Mouse (Mus musculus) stomach, postnatal 0 days (tissue): ENCODE results near the gene Rpl18a. TPM values are rescaled to one million over a fixed set of nuclear protein-coding genes. Genes with fewer than 3 reads are reported as not detected.

Source experiments
- ATAC-seq: fragments of 200-750 bp; cut with Nextera tagmentation; 2 replicates; pipeline ENCODE4 v1.8.0; 2017; ENCODE audit not compliant: low FRiP score, low TSS enrichment
- DNase-seq: peaks from one replicate; pipeline ENCODE4 v3.0.0-alpha.2; 2016; ENCODE audit warnings: low spot score
- H3K27ac ChIP-seq: fragments of 300-500 bp; sonication (generic); replicated peaks from 2 replicates; pipeline ENCODE4 v1.5.1; 2014; ENCODE audit warnings: mild to moderate bottlenecking, control low read depth
- H3K27me3 ChIP-seq: fragments of 300-500 bp; sonication (generic); 2 replicates; pipeline ENCODE4 v1.6.1; 2014; ENCODE audit warnings: low read length; ENCODE audit not compliant: control insufficient read depth, insufficient read depth
- H3K36me3 ChIP-seq: fragments of 300-500 bp; sonication (generic); 2 replicates; pipeline ENCODE4 v1.6.1; 2014; ENCODE audit warnings: low read length, mixed read lengths; ENCODE audit not compliant: control insufficient read depth, insufficient read depth
- H3K4me1 ChIP-seq: fragments of 300-500 bp; sonication (generic); replicated peaks from 2 replicates; pipeline ENCODE4 v1.6.1; 2014; ENCODE audit warnings: antibody characterized with exemption; ENCODE audit not compliant: control insufficient read depth, insufficient read depth
- H3K4me2 ChIP-seq: fragments of 300-500 bp; sonication (generic); replicated peaks from 2 replicates; pipeline ENCODE4 v1.6.1; 2014; ENCODE audit warnings: low read depth, mild to moderate bottlenecking, control low read depth, moderate library complexity
- H3K4me3 ChIP-seq: fragments of 300-500 bp; sonication (generic); 2 replicates; pipeline ENCODE4 v1.5.1; 2014; ENCODE audit warnings: low read depth, low read length, control low read depth
- H3K9ac ChIP-seq: fragments of 300-500 bp; sonication (generic); 2 replicates; pipeline ENCODE4 v1.6.1; 2014; ENCODE audit warnings: mild to moderate bottlenecking, low read length, control low read depth, mixed read lengths
- H3K9me3 ChIP-seq: fragments of 300-500 bp; sonication (generic); 2 replicates; pipeline ENCODE4 v1.6.1; 2016; ENCODE audit warnings: low read length; ENCODE audit not compliant: control insufficient read depth
- CTCF ChIP-seq: IDR thresholded peaks from 2 replicates; pipeline ENCODE4 v1.5.1; 2016; ENCODE audit warnings: antibody characterized with exemption, low read depth, mild to moderate bottlenecking, moderate library complexity
- EP300 ChIP-seq: optimal IDR thresholded peaks from 2 replicates; pipeline ENCODE3; 2016; ENCODE audit warnings: antibody characterized with exemption
- WGBS: fragments of 180-500 bp; shearing (Covaris S2); extraction: QIAGEN DNeasy Blood & Tissue Kit; methylation state at CpG from one replicate; pipeline ENCODE4 v1.1.7; 2014; 5-methylcytosine and 5-hydroxymethylcytosine counted together
- polyA plus RNA-seq: library from polyadenylated mRNA; unstranded; fragments of >200 nt; fragmentation: Nextera tagmentation; extraction: Ambion mirVana; gene quantifications from 2 replicates; pipeline ENCODE4 v1.2.1, GENCODE M21; 2015

Gene Rpl18a
- polyA plus RNA-seq, 1 experiment from 2014 or later = 4,207 TPM

DNA sequence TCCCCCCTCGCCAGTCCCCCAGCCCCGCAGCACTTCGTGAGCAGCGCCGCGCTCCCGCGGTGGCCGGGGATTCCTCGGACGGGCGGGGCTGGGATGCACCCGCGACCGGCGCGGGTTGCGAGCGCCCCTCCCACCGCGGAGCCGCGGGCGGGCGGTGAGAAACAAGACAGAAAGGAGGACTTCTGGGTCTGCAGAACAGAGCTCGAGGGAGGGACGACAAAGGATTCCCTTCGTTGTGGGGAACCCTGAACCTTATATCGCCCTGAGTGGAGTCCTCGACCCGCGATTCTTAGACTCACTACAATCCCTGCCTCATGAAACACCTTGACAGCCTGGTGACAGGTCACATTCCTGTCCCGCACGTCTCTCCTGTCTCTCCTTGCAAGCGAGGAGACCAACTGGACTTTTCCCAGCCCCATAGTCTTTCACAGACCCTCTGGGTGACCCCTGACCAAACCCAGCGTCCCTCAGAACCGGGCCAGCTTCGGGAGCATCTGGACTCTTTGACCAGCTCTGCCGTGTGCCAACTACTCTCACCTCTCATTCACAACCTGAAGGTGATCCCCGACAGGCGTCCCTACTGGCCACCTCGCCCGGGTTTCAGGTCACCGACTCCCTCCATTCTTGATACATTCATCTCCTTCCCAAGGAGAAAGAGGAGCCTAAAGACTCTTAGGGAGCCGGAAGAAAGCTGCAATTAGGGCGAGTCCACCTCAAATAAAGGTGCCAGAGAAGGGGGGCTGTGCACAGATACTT, 33.1 kb downstream of the Rpl18a start:
- no peak overlapping the region; the same call in 1 of the 2 replicates for H3K9ac ChIP-seq
- H3K4me2 ChIP-seq = peak overlapping the region; percentile 66
- H3K36me3 ChIP-seq = 0 out of 2 replicates have a peak, but pooled peaks cover 2% of the 10 kb centered on the region
- TF ChIP-seq CTCF (no peak), EP300 (no peak)
- peaks cover 8% of the 10 kb centered on the region; the same call in 1 of the 2 replicates for H3K27me3 ChIP-seq
- H3K9me3 ChIP-seq = no peaks in the 10 kb centered on the region
- peaks cover 8% of the 10 kb centered on the region for H3K4me1 ChIP-seq
- DNase-seq (no peak), ATAC-seq (no peak)
- peak overlapping the region; percentile 39 for H3K4me3 ChIP-seq
- H3K27ac ChIP-seq = no peak overlapping the region
- 3% methylated on average over 45 of the region's 46 CpGs for WGBS

DNA sequence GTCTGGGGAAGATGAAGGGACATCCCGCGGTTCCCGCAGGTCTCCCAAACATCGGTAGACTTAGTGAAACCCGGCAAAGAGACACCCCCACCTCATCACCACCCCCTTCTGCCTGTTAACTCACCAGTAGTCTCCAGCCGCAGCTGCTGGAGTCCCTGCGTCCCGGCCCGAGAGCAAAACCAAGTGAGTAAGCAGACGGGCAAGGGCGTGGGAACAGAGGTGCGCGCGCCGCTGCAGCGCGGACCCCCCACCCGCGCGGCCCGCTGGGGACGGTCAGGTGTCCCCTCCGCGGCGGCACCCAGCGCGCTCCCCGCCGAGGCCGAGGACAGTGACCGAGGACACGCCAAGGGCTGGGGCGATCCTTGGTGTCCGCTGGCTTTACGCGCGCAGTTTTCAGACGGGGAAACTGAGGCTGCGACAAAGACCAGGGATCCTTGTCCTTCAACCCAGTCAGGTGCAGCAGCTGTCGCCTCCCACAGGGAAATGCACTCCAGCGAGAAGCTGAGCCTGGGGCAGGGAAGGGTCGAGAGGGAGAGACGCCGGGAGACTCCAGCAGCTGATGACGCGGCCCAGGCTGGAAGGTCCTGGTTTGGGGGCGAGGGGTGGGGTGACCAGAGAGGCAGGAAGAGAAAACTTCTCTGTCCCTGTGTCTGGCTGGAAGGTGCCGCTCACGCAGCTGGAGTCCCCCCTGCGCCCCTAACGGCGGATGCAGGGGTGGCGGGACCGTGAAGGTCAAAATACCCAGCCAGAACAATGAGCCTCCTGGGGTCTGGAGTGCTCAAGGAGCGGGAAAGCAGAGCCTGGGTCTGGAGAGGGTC, 34.2 kb downstream of the Rpl18a start, which contains the start of gene Kcnn1:
Gene Kcnn1, minus strand, starts transcription at position 435 of the 818 bp plus-strand sequence.
- DNase-seq = peak; percentile 33
- no peak within 1 kb of the TSS for H3K27ac ChIP-seq
- WGBS = 3% methylated on average over 54 of the region's 55 CpGs

DNA sequence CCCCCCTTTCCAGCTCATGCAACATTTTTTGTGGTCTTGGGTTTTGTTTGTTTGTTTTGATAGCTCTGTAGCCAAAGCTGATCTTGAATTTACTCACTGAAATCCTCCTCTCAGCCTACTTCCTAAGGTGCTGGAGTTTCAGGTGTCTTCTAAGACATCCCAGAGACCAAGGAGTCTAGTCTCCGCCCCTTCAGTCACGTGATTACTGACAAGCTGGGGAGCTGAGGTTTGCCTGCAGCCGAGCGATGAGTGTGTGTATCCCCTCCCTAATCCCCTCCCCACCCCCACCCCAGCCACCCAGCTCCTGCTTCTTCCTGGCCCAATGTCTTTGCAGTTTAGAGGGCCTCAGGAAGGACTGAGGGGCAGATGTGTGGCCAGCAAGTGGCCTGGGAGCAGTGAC, 39.7 kb downstream of the Rpl18a start:
- WGBS = 25% methylated on average over 4 of the region's 4 CpGs
- H3K27ac ChIP-seq = no peak overlapping the region
- no peak for ATAC-seq
- no peak for TF ChIP-seq CTCF
- no peak for TF ChIP-seq EP300
- no peak for DNase-seq
- H3K9me3 ChIP-seq = no peaks in the 10 kb centered on the region
- H3K27me3 ChIP-seq = no peaks in the 10 kb centered on the region
- no peaks in the 10 kb centered on the region for H3K36me3 ChIP-seq
- no peak overlapping the region for H3K4me3 ChIP-seq
- no peak overlapping the region for H3K4me2 ChIP-seq
- 0 out of 2 replicates have a peak overlapping the region, but pooled peaks have one; percentile 13 for H3K9ac ChIP-seq
- H3K4me1 ChIP-seq = peaks cover 4% of the 10 kb centered on the region; the same call in 1 of the 2 replicates

More for the DNA sequence above, 34.2 kb downstream of the Rpl18a start, which contains the start of gene Kcnn1:
- TF ChIP-seq EP300 (no peak), CTCF (peak; percentile 47)
- Histone ChIP-seq H3K9ac (peak within 1 kb of the TSS; percentile 31; the same call in 1 of the 2 replicates), H3K4me3 (peak within 1 kb of the TSS; percentile 39), H3K9me3 (no peaks in the 10 kb centered on the region), H3K4me2 (peak within 1 kb of the TSS; percentile 66), H3K4me1 (peaks cover 8% of the 10 kb centered on the region), H3K27me3 (peaks cover 8% of the 10 kb centered on the region; the same call in 1 of the 2 replicates), H3K36me3 (0 out of 2 replicates have a peak, but pooled peaks cover 2% of the 10 kb centered on the region)
- ATAC-seq = no peak

DNA sequence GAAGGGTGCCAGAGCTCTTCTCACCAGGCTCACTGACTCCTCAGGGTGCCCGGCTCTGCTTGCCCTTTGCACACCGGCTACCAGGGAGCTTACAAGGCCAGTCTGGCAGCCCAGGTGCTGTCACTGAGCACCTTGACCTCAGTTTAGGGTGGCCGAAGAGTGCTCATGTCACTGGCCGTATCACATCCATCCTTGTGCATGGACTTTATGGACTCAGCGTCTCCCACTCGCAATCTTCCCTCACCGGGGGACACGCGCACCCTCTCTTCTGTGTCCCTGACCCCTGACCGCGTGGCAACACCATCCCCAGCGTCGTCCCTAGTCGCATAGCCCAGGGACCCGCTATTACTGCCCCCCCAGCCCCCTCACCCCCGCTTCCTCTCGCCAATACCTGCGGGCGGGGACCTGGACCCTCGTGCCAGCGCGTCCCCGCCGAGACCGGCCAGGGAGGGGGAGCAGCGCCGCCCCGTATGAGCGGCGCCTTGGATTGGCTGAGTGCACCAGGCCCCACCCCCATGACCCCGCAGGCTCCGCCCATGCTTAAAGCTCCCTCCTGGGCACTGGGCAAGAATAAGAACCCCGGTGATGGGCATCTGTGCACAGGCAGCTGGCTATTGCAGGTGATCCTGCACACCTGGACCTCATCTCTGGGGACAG, 40.5 kb downstream of the Rpl18a start:
- no peak for TF ChIP-seq CTCF
- no peak for TF ChIP-seq EP300
- DNase-seq = peak; percentile 69

DNA sequence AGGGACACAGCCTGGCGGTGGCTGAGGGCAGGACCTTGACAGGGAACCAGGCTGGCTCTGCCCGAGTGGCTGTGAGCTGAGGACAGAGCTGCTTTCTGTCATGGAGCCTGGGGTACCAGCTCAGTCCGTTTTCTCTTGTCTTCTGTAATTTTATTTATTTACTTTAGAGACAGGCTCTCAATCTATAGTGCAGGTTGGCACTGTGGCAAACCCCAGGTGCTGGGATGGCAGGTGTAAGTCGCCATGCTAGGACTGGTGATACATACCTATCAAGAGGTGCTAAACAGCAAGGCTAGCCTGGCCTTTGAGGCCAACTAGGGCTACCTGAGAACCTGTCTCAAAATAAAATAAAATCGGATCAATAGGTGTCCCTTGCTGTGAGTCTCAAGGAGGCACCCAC, 41.2 kb downstream of the Rpl18a start:
- no peaks in the 10 kb centered on the region for H3K9me3 ChIP-seq
- no peak overlapping the region for H3K4me2 ChIP-seq
- H3K4me3 ChIP-seq = no peak overlapping the region
- H3K9ac ChIP-seq = no peak overlapping the region
- no peak overlapping the region for H3K27ac ChIP-seq
- DNase-seq (no peak), ATAC-seq (no peak)
- no peaks in the 10 kb centered on the region for H3K27me3 ChIP-seq
- H3K4me1 ChIP-seq = peaks cover 4% of the 10 kb centered on the region; the same call in 1 of the 2 replicates
- no peaks in the 10 kb centered on the region for H3K36me3 ChIP-seq
- 71% methylated on average over 5 of the region's 5 CpGs for WGBS
- TF ChIP-seq CTCF = no peak
- TF ChIP-seq EP300 = no peak

More for the DNA sequence above, 40.5 kb downstream of the Rpl18a start:
- ATAC-seq = peak; percentile 65
- peaks cover 4% of the 10 kb centered on the region; the same call in 1 of the 2 replicates for H3K4me1 ChIP-seq
- no peaks in the 10 kb centered on the region for H3K36me3 ChIP-seq
- peak overlapping the region; percentile 46 for H3K4me3 ChIP-seq
- H3K27ac ChIP-seq = no peak overlapping the region
- no peaks in the 10 kb centered on the region for H3K27me3 ChIP-seq
- WGBS = 8% methylated on average over 24 of the region's 33 CpGs
- H3K4me2 ChIP-seq = peak overlapping the region; percentile 80
- H3K9me3 ChIP-seq = no peaks in the 10 kb centered on the region
- H3K9ac ChIP-seq = peak overlapping the region; percentile 59
